Mouse (Mus musculus) heart, adult 8-10 months (tissue): ENCODE measurements at regions not wholly inside any gene's neighbourhood (a gene's known extent, or its start where the extent isn't known, plus 50 kb on each side); places are given as distances from the start of the nearest gene placed in this dataset.
"Not testable (repeated sequence)": the region's sequence is repeated elsewhere in the genome, so short reads cannot be mapped to it uniquely, and the experiment has no call there.

Source experiments
- DNase-seq: peaks from one replicate; pipeline ENCODE4 v3.0.0; 2022; ENCODE audit warnings: low spot score

GRCm38 (mm10) chr7:118320307-118320706, 76.8 kb upstream of the Smg1 start:
- no peak for DNase-seq

GRCm38 (mm10) chr7:118318432-118319135, 75.1 kb upstream of the Smg1 start:
- no peak for DNase-seq

GRCm38 (mm10) chr7:118314886-118315285, 71.4 kb upstream of the Smg1 start:
- DNase-seq = not testable (repeated sequence)

- no peak for DNase-seq
Observed at GRCm38 (mm10) chr7:118314228-118314658, 70.8 kb upstream of the Smg1 start.

GRCm38 (mm10) chr7:118313818-118314217, 70.3 kb upstream of the Smg1 start:
- DNase-seq = no peak

- no peak for DNase-seq
Observed at GRCm38 (mm10) chr7:118309733-118310132, 66.3 kb upstream of the Smg1 start.

- no peak for DNase-seq
Observed at GRCm38 (mm10) chr7:118308882-118309281, 65.4 kb upstream of the Smg1 start.

- DNase-seq = peak; percentile 72
Observed at GRCm38 (mm10) chr7:118304812-118305211, 61.3 kb upstream of the Smg1 start.

- no peak for DNase-seq
Observed at GRCm38 (mm10) chr7:118304338-118304737, 60.9 kb upstream of the Smg1 start.

- DNase-seq = no peak
Observed at GRCm38 (mm10) chr7:118303921-118304320, 60.5 kb upstream of the Smg1 start.

GRCm38 (mm10) chr7:118300678-118301342, 57.3 kb upstream of the Smg1 start:
- DNase-seq = no peak

- DNase-seq = peak; percentile 79
Observed at GRCm38 (mm10) chr7:118297613-118298012, 54.1 kb upstream of the Smg1 start.

- DNase-seq = no peak
Observed at GRCm38 (mm10) chr7:118296856-118297518, 53.5 kb upstream of the Smg1 start.

- DNase-seq = no peak
Observed at GRCm38 (mm10) chr7:118295855-118296254, 52.4 kb upstream of the Smg1 start.

GRCm38 (mm10) chr7:118295275-118295674, 51.8 kb upstream of the Smg1 start:
- DNase-seq = no peak

- DNase-seq = no peak
Observed at GRCm38 (mm10) chr7:118294637-118295036, 51.2 kb upstream of the Smg1 start.
